Mouse (Mus musculus) bone marrow macrophage, adult 2 months (primary cell): ENCODE measurements around the gene Adamts8.

Source experiments
- CTCF ChIP-seq: IDR thresholded peaks from 2 replicates; pipeline ENCODE4 v1.5.1; 2012; ENCODE audit warnings: low read depth, mild to moderate bottlenecking, low read length, moderate library complexity
- POLR2A ChIP-seq: IDR thresholded peaks from 2 replicates; pipeline ENCODE4 v1.6.1; 2012; ENCODE audit warnings: mild to moderate bottlenecking, low read depth, low read length, borderline replicate concordance

DNA sequence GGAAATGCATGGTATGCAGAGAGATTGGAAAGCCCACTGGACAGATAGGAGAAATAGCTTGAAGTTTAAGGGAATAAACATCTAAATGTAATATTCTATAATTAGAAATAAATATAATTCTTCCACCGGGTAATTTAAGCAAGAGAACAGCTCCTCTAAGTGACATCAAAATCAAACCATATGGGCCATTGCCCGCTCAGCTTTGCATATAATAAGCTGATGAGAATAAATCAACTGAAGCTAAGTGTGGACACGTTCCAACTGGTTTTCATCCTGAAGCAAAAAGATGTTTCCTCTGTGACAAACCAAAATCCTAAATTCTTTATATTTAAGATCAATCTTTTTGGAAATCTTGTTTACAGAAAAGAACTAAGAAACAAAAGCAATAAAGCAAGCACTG, 68.4 kb downstream of the Adamts8 start:
- TF ChIP-seq CTCF (no peak), POLR2A (no peak)
